Mouse (Mus musculus): ENCODE results near the gene Cyp2u1.

Gene Cyp2u1

GRCm38 (mm10) chr3:131250978-131251377 is 52.0 kb downstream of the Cyp2u1 start:
- no peak for DNase-seq

- no peak for DNase-seq
These were observed 52.7 kb downstream of the Cyp2u1 start for GRCm38 (mm10) chr3:131250283-131250682.

- no peak for DNase-seq
These were observed 54.6 kb downstream of the Cyp2u1 start for GRCm38 (mm10) chr3:131248444-131248843.

- no peak for DNase-seq
These were observed 55.2 kb downstream of the Cyp2u1 start for GRCm38 (mm10) chr3:131247851-131248250.

GRCm38 (mm10) chr3:131247447-131247846 is 55.6 kb downstream of the Cyp2u1 start:
- no peak for DNase-seq

GRCm38 (mm10) chr3:131246579-131247046 is 56.4 kb downstream of the Cyp2u1 start:
- peak; percentile 79 for DNase-seq

GRCm38 (mm10) chr3:131245766-131246578 is 57.1 kb downstream of the Cyp2u1 start:
- DNase-seq = peak; percentile 74

Data from kidney, adult 11 months (tissue).